Mouse (Mus musculus): ENCODE results near the gene Tyw5.

- TF ChIP-seq FLI1 (IDR thresholded peaks at IDR 0.05; ENCODE audit: low read length) (no peak), GATA1 (IDR thresholded peaks at IDR 0.05; ENCODE audit: borderline replicate concordance, low read length) (no peak)
Measured at GRCm38 (mm10) chr1:57436408-57436807, 29.5 kb upstream of the Tyw5 start.

Measured in megakaryocyte, embryonic 14.5 days (primary cell).